Mouse (Mus musculus): ENCODE measurements around the gene Tmem238. TPM values are rescaled to one million over a fixed set of nuclear protein-coding genes. Genes with fewer than 3 reads are reported as not detected.
A peak's percentile ranks its signal among the peaks of the same experiment; 100 is the strongest.

The Tmem238 gene
- total RNA-seq, 1 experiment, result 13.0 TPM

DNA sequence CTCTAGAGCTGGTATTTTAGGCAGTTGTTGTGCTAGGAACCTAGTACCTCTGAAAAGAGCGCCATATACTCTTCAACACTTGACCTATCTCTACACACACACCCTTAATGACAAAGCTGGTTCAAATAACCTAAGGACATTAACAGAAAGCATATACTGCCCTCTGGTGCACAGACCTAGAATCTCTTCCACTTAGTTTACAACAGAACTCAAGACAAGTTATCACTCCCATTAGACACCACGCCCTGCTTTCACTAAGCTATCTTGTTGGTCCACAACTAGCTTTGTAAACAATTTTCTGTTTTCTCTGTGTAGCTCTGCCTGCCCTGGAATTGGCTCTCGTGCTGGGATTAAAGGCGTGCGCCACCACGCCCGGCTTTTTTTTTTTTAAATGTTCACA, 17.3 kb upstream of the Tmem238 start:
- no peak for DNase-seq (ENCODE audit: low read depth, low spot score)
- Histone ChIP-seq H3K27ac (ENCODE audit: insufficient read depth, low read depth, low read length, poor library complexity, severe bottlenecking) (no peak overlapping the region), H3K9ac (ENCODE audit: insufficient read depth, low read depth, low read length, poor library complexity, severe bottlenecking) (no peak overlapping the region), H3K36me3 (ENCODE audit: control insufficient read depth, insufficient read depth, low read length, poor library complexity, severe bottlenecking) (peaks cover 44% of the 10 kb centered on the region), H3K9me3 (ENCODE audit: control insufficient read depth, insufficient read depth, low read depth, low read length) (no peaks in the 10 kb centered on the region), H3K4me3 (ENCODE audit: insufficient read depth in 1 of 2, low read depth in 1 of 2, low read length in 2 of 2, poor library complexity in 1 of 2, severe bottlenecking in 1 of 2) (no peak overlapping the region), H3K4me1 (ENCODE audit: control insufficient read depth in 2 of 2, insufficient read depth in 2 of 2, low read length in 2 of 2, poor library complexity in 1 of 2) (peaks cover 2 to 5% of the 10 kb centered on the region in 2 experiments; a peak in 1 of 4 replicates)
- in situ Hi-C loops (cut with MboI; ENCODE audit: low sequenced_read_pairs in 2 of 2, unreplicated experiment in 2 of 2), result no loop called here
- TF ChIP-seq ZC3H11A (IDR thresholded peaks at IDR 0.05; ENCODE audit: borderline replicate concordance, low read depth, low read length) (peak; percentile 27; the same call in 1 of the 2 replicates), ZNF384 (IDR thresholded peaks at IDR 0.05; ENCODE audit: low read depth, low read length) (peak; percentile 50; the same call in 1 of the 2 replicates), CHD2 (IDR thresholded peaks at IDR 0.05; ENCODE audit: low read depth, low read length) (no peak), MAFK (IDR thresholded peaks at IDR 0.05; ENCODE audit: insufficient read depth, low read depth, low read length) (no peak)

DNA sequence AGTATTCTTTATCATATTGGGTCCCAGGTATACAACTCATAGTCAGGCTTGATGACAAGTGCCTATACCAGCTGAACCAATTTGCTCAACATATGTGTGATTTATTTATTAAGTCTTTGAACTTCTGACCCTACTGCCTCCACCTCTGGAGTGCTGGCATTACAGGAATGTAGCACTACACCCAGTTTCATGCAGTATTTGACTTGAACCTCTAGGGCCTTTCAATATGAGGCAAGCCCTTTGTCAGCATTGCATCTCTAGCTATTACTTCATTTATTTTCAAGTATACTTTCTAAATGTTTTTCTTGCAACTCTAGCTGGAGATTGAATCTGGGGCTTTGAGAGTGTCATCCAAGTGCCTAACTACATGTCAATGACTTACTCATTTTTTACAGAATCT, 12.8 kb upstream of the Tmem238 start:
- H3K36me3 ChIP-seq (ENCODE audit: control insufficient read depth, insufficient read depth, low read length, poor library complexity, severe bottlenecking), result peaks cover 11% of the 10 kb centered on the region
- in situ Hi-C loops (cut with MboI; ENCODE audit: low sequenced_read_pairs in 2 of 2, unreplicated experiment in 2 of 2), result no loop called here
- no peaks in the 10 kb centered on the region for H3K9me3 ChIP-seq (ENCODE audit: control insufficient read depth, insufficient read depth, low read depth, low read length)
- no peak overlapping the region for H3K9ac ChIP-seq (ENCODE audit: insufficient read depth, low read depth, low read length, poor library complexity, severe bottlenecking)
- TF ChIP-seq MAFK (IDR thresholded peaks at IDR 0.05; ENCODE audit: insufficient read depth, low read depth, low read length), result no peak
- TF ChIP-seq HCFC1 (IDR thresholded peaks at IDR 0.05; ENCODE audit: borderline replicate concordance, insufficient read depth, low read length), result no peak
- TF ChIP-seq CHD2 (IDR thresholded peaks at IDR 0.05; ENCODE audit: low read depth, low read length), result no peak
- TF ChIP-seq ZC3H11A (IDR thresholded peaks at IDR 0.05; ENCODE audit: borderline replicate concordance, low read depth, low read length), result no peak
- no peak for TF ChIP-seq ZNF384 (IDR thresholded peaks at IDR 0.05; ENCODE audit: low read depth, low read length)
- DNase-seq (ENCODE audit: low read depth, low spot score), result no peak
- no peak overlapping the region for H3K27ac ChIP-seq (ENCODE audit: insufficient read depth, low read depth, low read length, poor library complexity, severe bottlenecking)
- no peak overlapping the region for H3K4me3 ChIP-seq (ENCODE audit: insufficient read depth in 1 of 2, low read depth in 1 of 2, low read length in 2 of 2, poor library complexity in 1 of 2, severe bottlenecking in 1 of 2)
- no peaks in the 10 kb centered on the region for H3K4me1 ChIP-seq (ENCODE audit: control insufficient read depth in 2 of 2, insufficient read depth in 2 of 2, low read length in 2 of 2, poor library complexity in 1 of 2)

DNA sequence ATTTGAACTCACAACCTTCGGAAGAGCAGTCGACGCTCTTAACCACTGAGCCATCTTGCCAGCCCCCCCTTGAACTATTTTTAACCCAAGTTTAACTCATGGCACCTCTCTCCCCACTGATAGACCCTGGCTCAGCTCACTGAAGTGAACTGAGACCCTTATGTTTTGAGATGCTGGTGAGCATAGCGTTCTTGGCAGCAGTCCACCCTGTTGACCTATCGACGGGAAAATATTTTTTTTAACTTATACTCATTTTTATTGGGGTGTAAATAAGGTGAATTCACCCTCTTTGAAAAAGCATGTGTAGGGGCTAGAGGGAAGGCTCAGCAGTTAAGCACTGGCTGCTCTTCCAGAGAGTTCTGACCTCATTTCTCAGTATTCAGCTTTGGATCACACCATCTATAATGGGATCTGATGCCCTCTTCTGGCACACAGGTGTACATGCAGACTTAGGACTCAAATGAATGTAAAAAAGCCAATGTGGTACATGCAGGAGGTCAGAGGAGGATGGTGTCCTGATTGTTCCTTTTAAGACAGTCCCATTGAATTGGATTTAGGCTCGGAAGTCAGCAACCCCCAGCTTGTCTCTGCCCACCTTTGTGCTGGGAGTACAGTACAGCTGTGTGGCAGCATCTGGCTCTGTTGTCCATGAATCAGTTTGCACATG, 6.4 kb upstream of the Tmem238 start:
- Histone ChIP-seq H3K4me1 (ENCODE audit: control insufficient read depth in 2 of 2, insufficient read depth in 2 of 2, low read length in 2 of 2, poor library complexity in 1 of 2) (no peaks in the 10 kb centered on the region), H3K9ac (ENCODE audit: insufficient read depth, low read depth, low read length, poor library complexity, severe bottlenecking) (no peak overlapping the region; the same call in 1 of the 2 replicates), H3K27ac (ENCODE audit: insufficient read depth, low read depth, low read length, poor library complexity, severe bottlenecking) (no peak overlapping the region), H3K36me3 (ENCODE audit: control insufficient read depth, insufficient read depth, low read length, poor library complexity, severe bottlenecking) (peaks cover 36% of the 10 kb centered on the region), H3K9me3 (ENCODE audit: control insufficient read depth, insufficient read depth, low read depth, low read length) (no peaks in the 10 kb centered on the region), H3K4me3 (ENCODE audit: insufficient read depth in 1 of 2, low read depth in 1 of 2, low read length in 2 of 2, poor library complexity in 1 of 2, severe bottlenecking in 1 of 2) (no peak overlapping the region)
- no peak for TF ChIP-seq CHD2 (IDR thresholded peaks at IDR 0.05; ENCODE audit: low read depth, low read length)
- TF ChIP-seq MAFK (IDR thresholded peaks at IDR 0.05; ENCODE audit: insufficient read depth, low read depth, low read length), result no peak
- TF ChIP-seq ZC3H11A (IDR thresholded peaks at IDR 0.05; ENCODE audit: borderline replicate concordance, low read depth, low read length), result no peak; the same call in 1 of the 2 replicates
- in situ Hi-C loops (cut with MboI; ENCODE audit: low sequenced_read_pairs in 2 of 2, unreplicated experiment in 2 of 2), result no loop called here
- no peak for DNase-seq (ENCODE audit: low read depth, low spot score)

DNA sequence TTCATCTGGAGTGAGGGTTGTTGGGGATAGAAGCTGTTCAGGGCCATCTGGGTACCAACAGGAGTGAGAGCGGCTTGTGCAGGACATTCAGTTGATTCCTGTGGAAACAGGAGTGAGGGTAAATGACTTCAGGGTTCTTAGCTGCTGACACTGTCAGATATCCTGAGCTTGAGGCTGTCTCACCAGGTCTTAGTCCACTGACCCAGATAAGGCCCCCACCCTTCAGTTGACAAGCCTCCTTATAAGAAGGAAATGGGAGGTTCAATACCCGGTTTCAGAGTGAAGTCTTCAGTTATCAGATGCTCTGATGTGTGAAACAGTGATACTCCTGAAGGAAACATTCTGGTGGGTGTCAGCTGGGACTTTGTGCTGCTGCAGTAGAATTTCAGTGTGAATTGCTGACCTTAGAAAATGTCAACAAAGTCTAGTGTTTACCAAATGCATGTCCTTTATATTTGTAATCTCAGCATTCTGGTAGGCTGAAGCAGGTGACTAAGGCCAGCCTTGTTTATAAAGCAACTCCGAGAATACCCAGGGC, 5.2 kb upstream of the Tmem238 start:
- H3K36me3 ChIP-seq (ENCODE audit: control insufficient read depth, insufficient read depth, low read length, poor library complexity, severe bottlenecking), result peaks cover 36% of the 10 kb centered on the region
- TF ChIP-seq ZNF384 (IDR thresholded peaks at IDR 0.05; ENCODE audit: low read depth, low read length), result no peak
- no peak for TF ChIP-seq HCFC1 (IDR thresholded peaks at IDR 0.05; ENCODE audit: borderline replicate concordance, insufficient read depth, low read length)
- TF ChIP-seq CHD2 (IDR thresholded peaks at IDR 0.05; ENCODE audit: low read depth, low read length), result no peak
- TF ChIP-seq MAFK (IDR thresholded peaks at IDR 0.05; ENCODE audit: insufficient read depth, low read depth, low read length), result no peak
- no peak for TF ChIP-seq ZC3H11A (IDR thresholded peaks at IDR 0.05; ENCODE audit: borderline replicate concordance, low read depth, low read length)
- no peak overlapping the region; the same call in 1 of the 2 replicates for H3K27ac ChIP-seq (ENCODE audit: insufficient read depth, low read depth, low read length, poor library complexity, severe bottlenecking)
- H3K4me3 ChIP-seq (ENCODE audit: insufficient read depth in 1 of 2, low read depth in 1 of 2, low read length in 2 of 2, poor library complexity in 1 of 2, severe bottlenecking in 1 of 2), result peak overlapping the region; percentile 84 to 99
- in situ Hi-C loops (cut with MboI; ENCODE audit: low sequenced_read_pairs in 2 of 2, unreplicated experiment in 2 of 2), result no loop called here
- no peak for DNase-seq (ENCODE audit: low read depth, low spot score)
- peaks cover 0 to 5% of the 10 kb centered on the region in 2 experiments; a peak in 1 of 4 replicates for H3K4me1 ChIP-seq (ENCODE audit: control insufficient read depth in 2 of 2, insufficient read depth in 2 of 2, low read length in 2 of 2, poor library complexity in 1 of 2)
- H3K9me3 ChIP-seq (ENCODE audit: control insufficient read depth, insufficient read depth, low read depth, low read length), result no peaks in the 10 kb centered on the region
- H3K9ac ChIP-seq (ENCODE audit: insufficient read depth, low read depth, low read length, poor library complexity, severe bottlenecking), result peak overlapping the region; percentile 100
